Mouse (Mus musculus): ENCODE results near the gene Muc5ac. TPM values are rescaled to one million over a fixed set of nuclear protein-coding genes. Genes with fewer than 3 reads are reported as not detected.

The Muc5ac gene
- polyA plus RNA-seq, 1 experiment from 2014 or later: not detected

DNA sequence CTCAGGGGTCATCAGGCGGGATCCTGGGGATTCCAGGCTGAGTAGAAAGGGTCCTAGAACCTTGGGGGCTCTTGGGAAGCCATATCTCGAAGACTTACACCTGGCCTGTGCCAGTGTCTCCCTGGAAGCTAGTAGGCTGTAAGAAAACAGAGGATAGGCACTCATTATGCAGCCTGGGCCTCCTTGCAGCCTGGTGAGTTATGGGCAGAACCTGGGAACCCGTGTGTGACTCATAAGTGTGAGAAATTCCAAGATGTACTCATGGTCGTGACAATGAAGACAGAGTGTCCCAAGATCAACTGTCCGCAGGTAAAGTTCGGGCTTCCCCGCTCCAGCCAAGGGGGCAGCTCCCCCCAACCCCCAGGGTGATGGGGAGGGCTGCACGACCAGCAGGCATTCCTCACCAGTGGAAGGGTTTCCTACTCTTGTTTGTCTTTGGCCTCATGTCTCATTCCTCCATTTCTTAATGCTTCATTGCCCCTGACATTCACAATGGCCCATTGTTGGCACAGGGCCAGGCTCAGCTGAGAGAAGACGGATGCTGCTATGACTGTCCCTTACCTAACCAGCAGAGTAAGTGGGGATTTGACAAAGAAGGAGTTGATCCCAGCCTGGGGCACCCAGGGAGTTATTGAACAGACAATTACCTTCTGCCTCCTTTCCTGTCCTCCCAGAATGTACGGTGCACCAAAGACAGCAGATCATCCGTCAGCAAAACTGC lies 28.7 kb downstream of the Muc5ac start:
- no peaks in the 10 kb centered on the region for H3K4me1 ChIP-seq (ENCODE audit: control insufficient read depth, insufficient read depth, low read length)
- H3K9ac ChIP-seq (ENCODE audit: low read depth, low read length): no peak overlapping the region
- WGBS (ENCODE audit: insufficient replicate concordance): 69% methylated on average over 11 of the region's 11 CpGs
- H3K4me3 ChIP-seq (ENCODE audit: low read depth, low read length): no peak overlapping the region
- no peak overlapping the region for H3K4me2 ChIP-seq
- H3K36me3 ChIP-seq (ENCODE audit: control insufficient read depth, insufficient read depth, low read length): no peaks in the 10 kb centered on the region
- H3K9me3 ChIP-seq (replicated peaks; ENCODE audit: control insufficient read depth, low read length): no peaks in the 10 kb centered on the region
- peaks cover 2% of the 10 kb centered on the region for H3K27me3 ChIP-seq (ENCODE audit: control insufficient read depth, insufficient read depth, low read length)
- H3K27ac ChIP-seq (ENCODE audit: low read depth, low read length): no peak overlapping the region
- ATAC-seq (replicated peaks; ENCODE audit: insufficient number of reproducible peaks, low FRiP score, low TSS enrichment): no peak

DNA sequence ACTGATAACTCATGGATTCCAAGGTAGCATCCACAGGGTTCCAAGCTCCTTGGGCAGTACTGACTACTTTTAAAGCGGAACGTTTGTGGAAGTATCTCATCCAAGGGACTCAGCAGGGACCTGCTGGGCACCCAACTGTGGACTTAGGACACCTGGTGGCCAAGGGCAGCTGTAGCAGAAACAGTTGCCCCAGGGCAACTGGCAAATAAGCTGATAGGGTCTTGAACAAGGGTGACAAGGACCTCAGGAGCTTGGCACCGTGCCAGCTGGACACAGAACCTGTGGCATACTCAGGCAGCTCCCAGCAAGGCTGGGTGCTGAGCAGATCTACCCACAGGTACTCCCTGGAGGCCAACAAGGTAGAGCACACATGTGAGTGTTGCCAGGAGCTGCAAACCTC lies 29.5 kb downstream of the Muc5ac start:
- 74% methylated on average over 3 of the region's 3 CpGs for WGBS (ENCODE audit: insufficient replicate concordance)
- H3K4me3 ChIP-seq (ENCODE audit: low read depth, low read length): no peak overlapping the region
- H3K36me3 ChIP-seq (ENCODE audit: control insufficient read depth, insufficient read depth, low read length): no peaks in the 10 kb centered on the region
- H3K9ac ChIP-seq (ENCODE audit: low read depth, low read length): no peak overlapping the region
- ATAC-seq (replicated peaks; ENCODE audit: insufficient number of reproducible peaks, low FRiP score, low TSS enrichment): no peak
- no peak overlapping the region for H3K27ac ChIP-seq (ENCODE audit: low read depth, low read length)
- H3K4me2 ChIP-seq: no peak overlapping the region
- H3K9me3 ChIP-seq (replicated peaks; ENCODE audit: control insufficient read depth, low read length): no peaks in the 10 kb centered on the region
- H3K4me1 ChIP-seq (ENCODE audit: control insufficient read depth, insufficient read depth, low read length): no peaks in the 10 kb centered on the region
- H3K27me3 ChIP-seq (ENCODE audit: control insufficient read depth, insufficient read depth, low read length): peaks cover 2% of the 10 kb centered on the region

- WGBS (ENCODE audit: insufficient replicate concordance): 53% methylated on average over 4 of the region's 4 CpGs
- H3K4me1 ChIP-seq (ENCODE audit: control insufficient read depth, insufficient read depth, low read length): no peaks in the 10 kb centered on the region
- H3K27ac ChIP-seq (ENCODE audit: low read depth, low read length): no peak overlapping the region
- ATAC-seq (replicated peaks; ENCODE audit: insufficient number of reproducible peaks, low FRiP score, low TSS enrichment): no peak
- H3K9ac ChIP-seq (ENCODE audit: low read depth, low read length): no peak overlapping the region
- H3K27me3 ChIP-seq (ENCODE audit: control insufficient read depth, insufficient read depth, low read length): peaks cover 2% of the 10 kb centered on the region; the same call in 1 of the 2 replicates
- no peaks in the 10 kb centered on the region for H3K9me3 ChIP-seq (replicated peaks; ENCODE audit: control insufficient read depth, low read length)
- H3K4me3 ChIP-seq (ENCODE audit: low read depth, low read length): no peak overlapping the region
- no peaks in the 10 kb centered on the region for H3K36me3 ChIP-seq (ENCODE audit: control insufficient read depth, insufficient read depth, low read length)
- no peak overlapping the region for H3K4me2 ChIP-seq
Observed at GRCm38 (mm10) chr7:141822582-141823261, 34.0 kb downstream of the Muc5ac start.

DNA sequence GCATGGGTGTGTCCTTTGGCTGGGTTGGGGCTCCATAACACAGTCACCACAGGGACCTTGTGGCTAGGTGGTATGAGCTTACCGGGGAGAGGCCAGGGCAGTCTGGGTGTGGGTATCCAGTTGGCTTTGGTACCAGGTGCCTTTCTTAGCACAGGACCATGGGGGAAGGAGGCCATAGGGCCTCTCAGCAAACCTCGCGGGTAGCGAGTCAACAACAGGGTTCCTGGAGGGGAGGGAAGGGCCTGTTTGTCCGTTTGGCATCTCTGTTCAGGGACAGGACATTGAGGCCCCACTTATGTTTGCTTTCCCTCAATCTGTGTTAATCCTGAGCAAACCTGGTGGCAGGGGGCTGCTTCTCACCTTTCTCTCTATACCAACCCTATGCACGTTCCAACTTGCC lies 34.9 kb downstream of the Muc5ac start:
- Histone ChIP-seq H3K27me3 (ENCODE audit: control insufficient read depth, insufficient read depth, low read length) (peaks cover 2% of the 10 kb centered on the region; the same call in 1 of the 2 replicates), H3K27ac (ENCODE audit: low read depth, low read length) (no peak overlapping the region), H3K9me3 (replicated peaks; ENCODE audit: control insufficient read depth, low read length) (no peaks in the 10 kb centered on the region), H3K4me2 (no peak overlapping the region), H3K36me3 (ENCODE audit: control insufficient read depth, insufficient read depth, low read length) (no peaks in the 10 kb centered on the region), H3K4me3 (ENCODE audit: low read depth, low read length) (no peak overlapping the region), H3K9ac (ENCODE audit: low read depth, low read length) (no peak overlapping the region), H3K4me1 (ENCODE audit: control insufficient read depth, insufficient read depth, low read length) (no peaks in the 10 kb centered on the region)
- ATAC-seq (replicated peaks; ENCODE audit: insufficient number of reproducible peaks, low FRiP score, low TSS enrichment): no peak
- 83% methylated on average over 6 of the region's 6 CpGs for WGBS (ENCODE audit: insufficient replicate concordance)

- no peaks in the 10 kb centered on the region for H3K9me3 ChIP-seq (replicated peaks; ENCODE audit: control insufficient read depth, low read length)
- no peaks in the 10 kb centered on the region for H3K4me1 ChIP-seq (ENCODE audit: control insufficient read depth, insufficient read depth, low read length)
- H3K36me3 ChIP-seq (ENCODE audit: control insufficient read depth, insufficient read depth, low read length): no peaks in the 10 kb centered on the region
- H3K27ac ChIP-seq (ENCODE audit: low read depth, low read length): no peak overlapping the region
- H3K4me2 ChIP-seq: no peak overlapping the region
- peaks cover 2% of the 10 kb centered on the region; the same call in 1 of the 2 replicates for H3K27me3 ChIP-seq (ENCODE audit: control insufficient read depth, insufficient read depth, low read length)
- 77% methylated on average over 9 of the region's 9 CpGs for WGBS (ENCODE audit: insufficient replicate concordance)
- H3K4me3 ChIP-seq (ENCODE audit: low read depth, low read length): no peak overlapping the region
- H3K9ac ChIP-seq (ENCODE audit: low read depth, low read length): no peak overlapping the region
- ATAC-seq (replicated peaks; ENCODE audit: insufficient number of reproducible peaks, low FRiP score, low TSS enrichment): no peak
Observed at GRCm38 (mm10) chr7:141824398-141824797, 35.6 kb downstream of the Muc5ac start.

DNA sequence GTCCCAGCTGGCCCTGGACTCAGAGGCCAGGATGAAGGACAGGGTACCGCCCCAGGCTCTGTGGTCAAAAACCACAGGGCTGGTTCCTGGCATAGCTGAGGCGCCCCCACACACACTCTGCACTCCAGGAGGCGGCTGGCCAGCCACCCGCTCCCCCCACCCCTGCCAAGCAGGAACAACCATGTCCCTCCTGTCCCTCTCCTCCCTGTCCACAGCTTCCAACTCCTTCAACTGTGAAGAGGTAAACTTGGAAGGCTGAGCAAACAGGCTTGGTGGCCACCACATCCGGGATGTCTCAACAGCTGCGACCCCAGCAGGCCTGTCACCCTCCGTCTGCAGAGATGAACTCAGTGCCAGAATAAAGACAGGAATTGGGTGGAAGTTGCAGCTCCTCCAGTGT lies 47.2 kb downstream of the Muc5ac start:
- H3K4me2 ChIP-seq: no peak overlapping the region
- no peak overlapping the region for H3K9ac ChIP-seq (ENCODE audit: low read depth, low read length)
- no peak overlapping the region for H3K4me3 ChIP-seq (ENCODE audit: low read depth, low read length)
- H3K27ac ChIP-seq (ENCODE audit: low read depth, low read length): no peak overlapping the region
- peaks cover 15% of the 10 kb centered on the region for H3K4me1 ChIP-seq (ENCODE audit: control insufficient read depth, insufficient read depth, low read length)
- no peaks in the 10 kb centered on the region for H3K9me3 ChIP-seq (replicated peaks; ENCODE audit: control insufficient read depth, low read length)
- H3K27me3 ChIP-seq (ENCODE audit: control insufficient read depth, insufficient read depth, low read length): no peaks in the 10 kb centered on the region
- no peaks in the 10 kb centered on the region for H3K36me3 ChIP-seq (ENCODE audit: control insufficient read depth, insufficient read depth, low read length)
- WGBS (ENCODE audit: insufficient replicate concordance): 72% methylated on average over 7 of the region's 7 CpGs
- ATAC-seq (replicated peaks; ENCODE audit: insufficient number of reproducible peaks, low FRiP score, low TSS enrichment): no peak

DNA sequence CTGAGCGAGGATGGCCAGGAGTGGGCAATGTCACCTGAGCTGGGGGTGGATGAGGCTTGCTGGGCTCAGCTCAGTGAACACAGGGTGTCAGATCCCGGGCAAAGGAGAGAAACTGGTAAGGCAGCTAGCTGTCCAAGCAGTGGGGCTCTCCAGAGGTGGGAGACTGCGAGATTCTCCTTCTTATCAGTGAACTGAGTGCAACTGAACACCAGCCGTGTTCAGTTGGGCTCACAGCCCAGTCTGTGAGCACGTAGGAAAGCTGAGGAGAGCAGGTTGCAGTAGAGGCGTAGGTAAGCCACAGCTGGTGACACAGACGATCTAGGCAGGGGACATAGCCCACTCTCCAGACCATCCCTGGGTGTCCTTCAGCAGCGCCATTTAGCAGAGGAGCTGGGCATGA lies 47.7 kb downstream of the Muc5ac start:
- Histone ChIP-seq H3K4me2 (no peak overlapping the region), H3K27ac (ENCODE audit: low read depth, low read length) (no peak overlapping the region), H3K9me3 (replicated peaks; ENCODE audit: control insufficient read depth, low read length) (no peaks in the 10 kb centered on the region), H3K27me3 (ENCODE audit: control insufficient read depth, insufficient read depth, low read length) (no peaks in the 10 kb centered on the region), H3K9ac (ENCODE audit: low read depth, low read length) (no peak overlapping the region), H3K4me3 (ENCODE audit: low read depth, low read length) (no peak overlapping the region), H3K36me3 (ENCODE audit: control insufficient read depth, insufficient read depth, low read length) (no peaks in the 10 kb centered on the region), H3K4me1 (ENCODE audit: control insufficient read depth, insufficient read depth, low read length) (peaks cover 18% of the 10 kb centered on the region)
- 38% methylated on average over 8 of the region's 8 CpGs for WGBS (ENCODE audit: insufficient replicate concordance)
- no peak for ATAC-seq (replicated peaks; ENCODE audit: insufficient number of reproducible peaks, low FRiP score, low TSS enrichment)

DNA sequence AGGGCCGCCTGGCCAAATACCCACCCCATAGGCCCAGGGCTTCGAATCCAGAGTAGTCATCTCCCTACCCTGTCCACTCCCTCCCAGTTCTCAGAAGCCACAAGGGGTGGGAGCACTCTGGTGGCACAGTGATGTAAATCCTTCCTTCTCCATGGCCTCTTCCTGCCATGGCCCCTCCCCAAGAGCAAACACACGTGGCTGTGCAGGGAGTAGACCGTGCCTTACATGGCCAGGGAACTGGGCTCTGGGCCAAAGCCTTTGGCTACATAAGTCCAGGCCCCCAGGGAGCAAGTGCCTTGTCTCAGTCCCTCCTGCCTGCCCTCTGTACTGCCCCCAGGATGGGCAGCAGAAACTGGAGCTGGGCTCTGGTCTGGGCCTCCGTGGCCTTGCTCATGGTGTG lies 50.0 kb downstream of the Muc5ac start, which contains the start of gene Muc5b:
Gene Muc5b, plus strand, starts transcription at position 292 of the 400 bp plus-strand sequence.
- no peak within 1 kb of the TSS for H3K4me2 ChIP-seq
- H3K36me3 ChIP-seq (ENCODE audit: control insufficient read depth, insufficient read depth, low read length): no peaks in the 10 kb centered on the region
- H3K9ac ChIP-seq (ENCODE audit: low read depth, low read length): no peak within 1 kb of the TSS
- no peak for ATAC-seq (replicated peaks; ENCODE audit: insufficient number of reproducible peaks, low FRiP score, low TSS enrichment)
- WGBS (ENCODE audit: insufficient replicate concordance): 63% methylated on average over 5 of the region's 5 CpGs
- H3K27me3 ChIP-seq (ENCODE audit: control insufficient read depth, insufficient read depth, low read length): peaks cover 3% of the 10 kb centered on the region; the same call in 1 of the 2 replicates
- H3K4me3 ChIP-seq (ENCODE audit: low read depth, low read length): no peak within 1 kb of the TSS
- H3K27ac ChIP-seq (ENCODE audit: low read depth, low read length): no peak within 1 kb of the TSS
- H3K4me1 ChIP-seq (ENCODE audit: control insufficient read depth, insufficient read depth, low read length): peaks cover 18% of the 10 kb centered on the region
- H3K9me3 ChIP-seq (replicated peaks; ENCODE audit: control insufficient read depth, low read length): no peaks in the 10 kb centered on the region
